Comparison of ENCODE assay signal across 20 mouse cellular contexts in genomic region chr4:143012900-143013299, GRCm38 (mm10).
A peak's percentile ranks its signal among the peaks of the same experiment; 100 is the strongest.
DNase-seq lines count a peak whose midpoint lies in the region; ATAC-seq and TF ChIP-seq lines count a peak whose summit lies in the region.
"Had no signal": no experiment of that assay in that cellular context is flagged by ENCODE, and none has a peak within 500 bp of the region (broad histone marks: within the 10 kb centered on the region; RNA-seq: fewer than 3 reads in every experiment).

No protein-coding gene starts in this region.

- H3K27me3 ChIP-seq in forebrain, embryonic 14.5 days (replicated peaks; ENCODE audit: control insufficient read depth, insufficient read depth, low read length): no peaks in the 10 kb centered on the region
- H3K27me3 ChIP-seq in forebrain, embryonic 12.5 days: peaks cover 14% of the 10 kb centered on the region; the same call in 1 of the 2 replicates
- H3K27me3 ChIP-seq in forebrain, embryonic 16.5 days (replicated peaks; ENCODE audit: control insufficient read depth, insufficient read depth, low read length): no peaks in the 10 kb centered on the region
- H3K27me3 ChIP-seq: embryonic facial prominence, embryonic 12.5 days; hindbrain, embryonic 13.5 days; Patski had no signal

- WGBS in forebrain, embryonic 14.5 days: 84% methylated on average over 8 of the region's 8 CpGs
- 90% methylated on average over 8 of the region's 8 CpGs for WGBS in forebrain, embryonic 12.5 days
- 65% methylated on average over 8 of the region's 8 CpGs for WGBS in forebrain, embryonic 16.5 days

- no peak for ATAC-seq in forebrain, embryonic 14.5 days
- ATAC-seq in forebrain, embryonic 12.5 days (ENCODE audit: low FRiP score): no peak
- 0 out of 2 replicates have a peak, but pooled peaks have one; percentile 31 for ATAC-seq in forebrain, embryonic 16.5 days
- ATAC-seq: activated CD4-positive, CD25-positive, alpha-beta regulatory T cell, adult 4 months; hindbrain, postnatal 0 days; Patski had no signal

- H3K36me3 ChIP-seq in forebrain, embryonic 14.5 days (ENCODE audit: control insufficient read depth, insufficient read depth, low read length): no peaks in the 10 kb centered on the region
- no peaks in the 10 kb centered on the region for H3K36me3 ChIP-seq in forebrain, embryonic 12.5 days (replicated peaks)
- no peaks in the 10 kb centered on the region for H3K36me3 ChIP-seq in forebrain, embryonic 16.5 days (ENCODE audit: control insufficient read depth, insufficient read depth)
- H3K36me3 ChIP-seq: embryonic facial prominence, embryonic 12.5 days; heart, embryonic 10.5 days; heart, embryonic 15.5 days; hindbrain, embryonic 13.5 days had no signal

- H3K9ac ChIP-seq in forebrain, embryonic 14.5 days (ENCODE audit: low read length): no peak overlapping the region
- H3K9ac ChIP-seq in forebrain, embryonic 12.5 days: no peak overlapping the region
- no peak overlapping the region for H3K9ac ChIP-seq in forebrain, embryonic 16.5 days (replicated peaks; ENCODE audit: low read depth, low read length)
- H3K9ac ChIP-seq: embryonic facial prominence, embryonic 12.5 days; heart, embryonic 15.5 days; hindbrain, embryonic 13.5 days had no signal

- no peak for TF ChIP-seq CTCF in layer of hippocampus, adult 2 months (conservative IDR thresholded peaks at IDR 0.05)

- no peak overlapping the region for H3K27ac ChIP-seq in forebrain, embryonic 14.5 days (ENCODE audit: low read depth, low read length)
- no peak overlapping the region for H3K27ac ChIP-seq in forebrain, embryonic 12.5 days
- peak overlapping the region; percentile 74 for H3K27ac ChIP-seq in layer of hippocampus, adult 2 months
- H3K27ac ChIP-seq in forebrain, embryonic 16.5 days (ENCODE audit: low read length): peak overlapping the region; percentile 64
- H3K27ac ChIP-seq: embryonic facial prominence, embryonic 12.5 days; heart, embryonic 10.5 days; heart, embryonic 15.5 days; hindbrain, embryonic 13.5 days; hindbrain, postnatal 0 days had no signal

- no peaks in the 10 kb centered on the region for H3K4me1 ChIP-seq in forebrain, embryonic 14.5 days (ENCODE audit: control insufficient read depth, insufficient read depth, low read length)
- H3K4me1 ChIP-seq in forebrain, embryonic 12.5 days: no peaks in the 10 kb centered on the region
- peaks cover 8% of the 10 kb centered on the region for H3K4me1 ChIP-seq in forebrain, embryonic 16.5 days (replicated peaks; ENCODE audit: control insufficient read depth, insufficient read depth, low read length)
- H3K4me1 ChIP-seq: heart, embryonic 10.5 days; heart, embryonic 15.5 days had no signal

- no peaks in the 10 kb centered on the region for H3K9me3 ChIP-seq in forebrain, embryonic 14.5 days (replicated peaks; ENCODE audit: control insufficient read depth, low read length)
- no peaks in the 10 kb centered on the region for H3K9me3 ChIP-seq in forebrain, embryonic 12.5 days
- H3K9me3 ChIP-seq in forebrain, embryonic 16.5 days (ENCODE audit: control insufficient read depth, low read length): no peaks in the 10 kb centered on the region
- H3K9me3 ChIP-seq: embryonic facial prominence, embryonic 12.5 days; heart, embryonic 10.5 days; heart, embryonic 15.5 days; hindbrain, embryonic 13.5 days had no signal

- no peak overlapping the region for H3K4me2 ChIP-seq in forebrain, embryonic 14.5 days (ENCODE audit: low read length)
- no peak overlapping the region for H3K4me2 ChIP-seq in forebrain, embryonic 12.5 days
- no peak overlapping the region for H3K4me2 ChIP-seq in forebrain, embryonic 16.5 days (ENCODE audit: low read length)
- H3K4me2 ChIP-seq: embryonic facial prominence, embryonic 12.5 days; heart, embryonic 15.5 days; hindbrain, embryonic 13.5 days had no signal

- no peak overlapping the region for H3K4me3 ChIP-seq in forebrain, embryonic 14.5 days (ENCODE audit: low read depth, low read length)
- no peak overlapping the region for H3K4me3 ChIP-seq in forebrain, embryonic 12.5 days (replicated peaks)
- H3K4me3 ChIP-seq in layer of hippocampus, adult 2 months: no peak overlapping the region
- no peak overlapping the region for H3K4me3 ChIP-seq in forebrain, embryonic 16.5 days (replicated peaks; ENCODE audit: low read length)
- H3K4me3 ChIP-seq: embryonic facial prominence, embryonic 12.5 days; heart, embryonic 10.5 days; heart, embryonic 15.5 days; hindbrain, embryonic 13.5 days had no signal

- DNase-seq in forebrain, embryonic 14.5 days (ENCODE audit: low spot score): peak; percentile 38
- peak in 1 of 2 experiments; percentile 35 for DNase-seq in layer of hippocampus, adult 2 months (ENCODE audit: low spot score in 2 of 2)
- no peak for DNase-seq in layer of hippocampus, adult 8-10 months (ENCODE audit: low spot score in 2 of 2)
- DNase-seq in brain, adult 2 months (ENCODE audit: low read depth, low spot score): peak; percentile 33
- DNase-seq in natural killer cell, adult 2 months (ENCODE audit: low spot score in 2 of 2): no peak
- DNase-seq: adrenal gland, postnatal 25 days; cerebellum, adult 2 months; cerebellum, postnatal 10 days; gastrocnemius, postnatal 10 days; heart, adult 18-20 months; heart, postnatal 14 days had no signal

Comparison
In these comparisons a context has a peak if more than half of its experiments do, and no peak if none do; other contexts are left out.
1. H3K27ac ChIP-seq: peak in layer of hippocampus, adult 2 months (single experiment) and forebrain, embryonic 16.5 days (single experiment); none in forebrain, embryonic 14.5 days (single experiment) and forebrain, embryonic 12.5 days (single experiment).
2. DNase-seq: peak in forebrain, embryonic 14.5 days (single experiment) and brain, adult 2 months (single experiment); none in layer of hippocampus, adult 8-10 months (0 of 2) and natural killer cell, adult 2 months (0 of 2).